Mouse (Mus musculus): ENCODE data around the gene Wnt1. TPM values are rescaled to one million over a fixed set of nuclear protein-coding genes. Genes with fewer than 3 reads are reported as not detected.

Gene Wnt1
- polyA plus RNA-seq, 1 experiment from 2014 or later = 2.0 TPM

DNA sequence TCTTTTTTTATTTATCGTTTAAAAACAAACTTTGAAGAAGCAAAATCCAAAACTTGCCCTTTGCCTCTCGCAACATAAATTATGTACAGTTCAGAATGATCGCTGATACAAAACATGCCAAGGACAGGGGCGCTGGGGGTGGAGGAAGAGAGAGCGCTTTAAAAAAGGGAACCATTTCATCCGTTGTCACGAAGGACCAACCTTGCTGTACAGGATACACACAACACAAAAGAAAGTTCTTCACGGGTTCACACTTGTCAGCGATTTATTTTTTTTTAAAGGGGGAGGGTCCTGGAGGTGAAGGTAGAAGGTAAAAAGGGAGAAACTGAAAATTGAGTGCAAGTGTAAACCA is 42.0 kb downstream of the Wnt1 start:
- H3K36me3 ChIP-seq = peaks cover 35% of the 10 kb centered on the region
- 13% methylated on average over 9 of the region's 9 CpGs for WGBS
- H3K27me3 ChIP-seq (replicated peaks) = no peaks in the 10 kb centered on the region
- peak overlapping the region; percentile 84 for H3K27ac ChIP-seq (replicated peaks)
- H3K9ac ChIP-seq (replicated peaks) = peak overlapping the region; percentile 51
- peak overlapping the region; percentile 63 for H3K4me3 ChIP-seq (replicated peaks)
- peaks cover 20% of the 10 kb centered on the region for H3K4me1 ChIP-seq
- H3K9me3 ChIP-seq (replicated peaks) = no peaks in the 10 kb centered on the region
- peak overlapping the region; percentile 70 for H3K4me2 ChIP-seq
- peak; percentile 40; the same call in 1 of the 2 replicates for ATAC-seq (ENCODE audit: low FRiP score)

GRCm38 (mm10) chr15:98832161-98833058 is 42.8 kb downstream of the Wnt1 start:
- no peak for ATAC-seq (ENCODE audit: low FRiP score)
- Histone ChIP-seq H3K27me3 (replicated peaks) (no peaks in the 10 kb centered on the region), H3K9ac (replicated peaks) (no peak overlapping the region), H3K4me3 (replicated peaks) (no peak overlapping the region), H3K36me3 (peaks cover 43% of the 10 kb centered on the region), H3K4me2 (peak overlapping the region; percentile 70), H3K27ac (replicated peaks) (0 out of 2 replicates have a peak overlapping the region, but pooled peaks have one; percentile 84), H3K9me3 (replicated peaks) (no peaks in the 10 kb centered on the region), H3K4me1 (peaks cover 20% of the 10 kb centered on the region)
- 64% methylated on average over 12 of the region's 12 CpGs for WGBS

DNA sequence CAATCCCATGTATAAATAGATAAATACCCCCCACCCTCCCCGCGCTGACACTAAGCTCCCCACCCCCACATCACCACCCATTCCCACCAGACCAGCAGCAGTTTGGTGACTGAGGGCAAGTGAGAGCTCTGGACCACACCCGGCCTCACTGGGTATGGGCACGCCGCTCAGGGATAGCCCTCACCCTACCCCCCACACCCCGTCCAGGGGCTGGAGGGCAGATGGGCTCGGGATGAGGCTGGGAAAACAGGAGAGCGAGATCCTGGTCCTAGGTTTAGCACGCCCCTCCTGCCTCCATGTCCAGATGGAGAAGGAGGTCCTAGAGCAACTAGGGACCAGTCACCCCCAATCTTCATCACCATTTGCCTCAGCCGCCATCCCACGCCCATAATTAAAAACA is 43.6 kb downstream of the Wnt1 start:
- ATAC-seq (ENCODE audit: low FRiP score) = no peak
- Histone ChIP-seq H3K4me3 (replicated peaks) (no peak overlapping the region), H3K27ac (replicated peaks) (no peak overlapping the region), H3K27me3 (replicated peaks) (no peaks in the 10 kb centered on the region), H3K9me3 (replicated peaks) (no peaks in the 10 kb centered on the region), H3K9ac (replicated peaks) (no peak overlapping the region), H3K4me1 (peaks cover 20% of the 10 kb centered on the region), H3K36me3 (peaks cover 51% of the 10 kb centered on the region), H3K4me2 (no peak overlapping the region)
- WGBS = 89% methylated on average over 11 of the region's 11 CpGs

- ATAC-seq (ENCODE audit: low FRiP score) = no peak
- Histone ChIP-seq H3K4me2 (no peak overlapping the region), H3K27me3 (replicated peaks) (no peaks in the 10 kb centered on the region), H3K9ac (replicated peaks) (no peak overlapping the region), H3K4me1 (peaks cover 19% of the 10 kb centered on the region), H3K36me3 (peaks cover 59% of the 10 kb centered on the region), H3K9me3 (replicated peaks) (no peaks in the 10 kb centered on the region), H3K27ac (replicated peaks) (no peak overlapping the region), H3K4me3 (replicated peaks) (no peak overlapping the region)
- WGBS = 84% methylated on average over 13 of the region's 13 CpGs
These were observed 44.4 kb downstream of the Wnt1 start for GRCm38 (mm10) chr15:98834059-98834458.

DNA sequence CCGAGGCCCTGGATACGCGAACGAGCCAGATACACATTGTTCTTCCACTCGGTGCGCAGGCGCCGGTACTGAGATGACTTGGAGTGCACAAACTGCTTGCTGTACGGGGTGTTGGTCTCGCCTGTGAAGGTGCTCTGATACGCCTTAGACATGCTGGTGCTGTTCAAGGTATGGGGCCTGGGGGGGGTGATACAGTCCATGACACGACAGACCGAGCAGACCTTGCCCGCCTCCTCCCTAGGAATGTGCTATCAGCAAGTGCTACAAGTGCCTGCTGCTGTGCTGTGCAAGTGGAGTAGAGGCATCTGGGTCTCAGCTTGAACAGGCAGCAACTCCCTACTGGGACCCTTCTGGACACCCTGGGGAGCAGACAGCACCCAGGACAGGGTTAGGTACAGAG is 45.6 kb downstream of the Wnt1 start:
- Histone ChIP-seq H3K9me3 (replicated peaks) (no peaks in the 10 kb centered on the region), H3K9ac (replicated peaks) (no peak overlapping the region), H3K4me1 (peaks cover 7% of the 10 kb centered on the region; the same call in 1 of the 2 replicates), H3K4me2 (no peak overlapping the region), H3K27ac (replicated peaks) (no peak overlapping the region), H3K4me3 (replicated peaks) (no peak overlapping the region), H3K27me3 (replicated peaks) (no peaks in the 10 kb centered on the region), H3K36me3 (peaks cover 71% of the 10 kb centered on the region)
- no peak for ATAC-seq (ENCODE audit: low FRiP score)
- 94% methylated on average over 14 of the region's 14 CpGs for WGBS

DNA sequence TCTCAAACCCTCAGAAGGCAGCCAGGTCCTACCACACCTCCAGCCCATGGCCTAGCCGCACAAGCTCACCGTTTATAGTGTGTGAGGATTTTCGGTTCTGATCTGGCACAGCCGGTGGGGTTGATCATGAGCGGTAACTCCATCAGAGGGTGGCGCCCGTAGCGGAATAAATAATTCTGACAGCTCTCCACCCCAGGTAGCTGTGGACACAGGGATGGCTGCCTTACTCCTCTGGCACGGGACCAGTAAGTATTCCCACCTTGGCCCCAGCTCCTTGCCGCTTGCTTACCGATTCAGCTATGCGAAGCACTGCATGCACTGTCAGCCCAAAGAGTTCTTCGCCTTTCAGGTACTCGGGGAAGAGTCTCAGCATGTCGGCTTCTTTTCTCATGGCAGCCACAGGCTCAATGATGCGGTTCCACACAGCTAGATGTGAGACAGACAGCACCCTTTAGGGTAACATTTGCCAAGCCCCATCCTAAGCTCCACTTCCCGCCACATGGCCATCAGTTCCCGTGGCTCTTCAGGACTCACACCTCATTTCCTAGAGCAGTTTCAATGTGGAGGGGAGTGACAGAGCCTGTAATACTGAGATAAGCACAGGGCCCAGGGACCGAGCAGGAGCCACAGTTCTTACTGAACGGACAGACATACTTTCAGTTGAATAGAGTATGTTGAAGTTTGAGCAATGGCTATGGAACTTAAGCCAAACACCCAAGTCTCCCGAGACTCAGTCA is 47.5 kb downstream of the Wnt1 start:
- Histone ChIP-seq H3K4me3 (replicated peaks) (no peak overlapping the region), H3K4me2 (no peak overlapping the region), H3K36me3 (peaks cover 90% of the 10 kb centered on the region), H3K9me3 (replicated peaks) (no peaks in the 10 kb centered on the region), H3K27me3 (replicated peaks) (no peaks in the 10 kb centered on the region), H3K4me1 (peaks cover under 1% of the 10 kb centered on the region; the same call in 1 of the 2 replicates), H3K27ac (replicated peaks) (no peak overlapping the region), H3K9ac (replicated peaks) (no peak overlapping the region)
- WGBS = 95% methylated on average over 21 of the region's 21 CpGs
- no peak for ATAC-seq (ENCODE audit: low FRiP score)

GRCm38 (mm10) chr15:98837743-98838103 is 48.1 kb downstream of the Wnt1 start:
- no peak for ATAC-seq (ENCODE audit: low FRiP score)
- Histone ChIP-seq H3K9ac (replicated peaks) (no peak overlapping the region), H3K4me1 (no peaks in the 10 kb centered on the region), H3K36me3 (peaks cover 96% of the 10 kb centered on the region), H3K4me3 (replicated peaks) (no peak overlapping the region), H3K27me3 (replicated peaks) (no peaks in the 10 kb centered on the region), H3K4me2 (no peak overlapping the region), H3K9me3 (replicated peaks) (no peaks in the 10 kb centered on the region), H3K27ac (replicated peaks) (no peak overlapping the region)
- WGBS = 78% methylated on average over 4 of the region's 4 CpGs

DNA sequence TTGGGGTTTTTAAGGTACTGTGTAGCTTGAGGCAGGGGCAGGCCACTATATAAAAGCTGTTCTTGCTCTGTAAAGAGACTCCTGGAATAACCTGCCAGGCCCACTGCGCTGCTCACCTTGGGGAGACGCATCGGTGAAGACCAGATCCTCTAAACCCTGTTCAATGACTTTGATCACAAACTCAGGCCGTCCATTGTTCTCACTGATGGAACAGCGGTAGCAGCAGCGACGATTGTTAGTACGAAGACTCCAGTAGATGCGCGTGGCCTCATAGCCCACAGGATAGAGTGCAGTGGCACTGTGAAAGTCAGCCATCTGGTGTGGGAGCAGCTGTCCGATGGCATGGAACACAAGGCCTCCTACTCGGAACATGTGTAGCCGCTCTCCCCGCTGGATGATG is 49.5 kb downstream of the Wnt1 start:
- 92% methylated on average over 14 of the region's 14 CpGs for WGBS

DNA sequence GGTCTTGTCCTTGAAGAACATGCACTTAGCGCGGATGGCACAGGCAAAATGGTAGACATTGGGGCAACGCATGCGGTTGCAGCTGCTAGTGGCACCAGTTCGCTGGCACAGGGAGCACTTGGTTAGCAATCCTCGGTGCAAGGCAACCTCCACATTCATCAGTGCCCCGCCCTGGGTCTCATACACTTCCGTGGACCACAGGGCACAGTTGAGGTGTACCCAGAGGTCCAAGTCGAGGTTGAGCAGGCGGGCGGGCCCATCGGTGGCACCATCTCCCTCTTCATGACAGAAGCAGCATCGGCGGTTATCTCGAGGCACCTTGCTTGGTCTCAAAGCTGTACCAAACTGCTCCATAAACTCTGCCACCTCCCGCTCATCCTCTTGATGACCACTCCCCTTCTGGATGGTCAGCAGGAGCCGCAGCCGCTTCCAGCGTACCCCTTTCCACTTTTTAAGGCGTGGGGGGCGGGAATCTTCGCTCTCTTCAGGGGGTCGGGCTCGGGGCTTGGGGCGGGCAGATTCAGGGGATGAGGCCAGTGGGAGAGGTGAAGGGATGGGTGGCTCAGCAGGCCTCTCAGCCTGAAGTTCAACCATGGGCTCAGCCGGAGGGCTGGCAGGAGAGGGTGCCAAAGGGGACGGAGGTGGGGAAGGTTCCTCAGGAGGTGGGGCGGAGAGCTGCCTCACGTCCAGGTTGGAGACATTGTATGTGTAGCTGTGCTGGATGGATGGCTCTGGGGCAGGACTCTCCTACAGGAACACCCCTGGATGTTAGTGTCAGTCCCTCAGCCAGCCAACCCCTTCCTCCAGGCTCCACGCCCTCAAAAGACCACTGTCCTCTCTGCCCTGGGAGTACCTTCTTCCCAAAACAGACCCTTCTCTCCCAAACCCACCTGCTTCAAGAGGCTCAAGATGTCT is 50.3 kb downstream of the Wnt1 start:
- Histone ChIP-seq H3K4me3 (replicated peaks) (no peak overlapping the region), H3K4me2 (no peak overlapping the region), H3K27ac (replicated peaks) (no peak overlapping the region), H3K4me1 (no peaks in the 10 kb centered on the region), H3K9me3 (replicated peaks) (no peaks in the 10 kb centered on the region), H3K27me3 (replicated peaks) (no peaks in the 10 kb centered on the region), H3K36me3 (peaks cover 100% of the 10 kb centered on the region), H3K9ac (replicated peaks) (no peak overlapping the region)
- 95% methylated on average over 30 of the region's 30 CpGs for WGBS
- no peak for ATAC-seq (ENCODE audit: low FRiP score)

More for the DNA sequence above, 49.5 kb downstream of the Wnt1 start:
- no peaks in the 10 kb centered on the region for H3K9me3 ChIP-seq (replicated peaks)
- peaks cover 100% of the 10 kb centered on the region for H3K36me3 ChIP-seq
- H3K4me2 ChIP-seq = no peak overlapping the region
- no peak for ATAC-seq (ENCODE audit: low FRiP score)
- H3K4me3 ChIP-seq (replicated peaks) = no peak overlapping the region
- no peaks in the 10 kb centered on the region for H3K27me3 ChIP-seq (replicated peaks)
- no peaks in the 10 kb centered on the region for H3K4me1 ChIP-seq
- no peak overlapping the region for H3K9ac ChIP-seq (replicated peaks)
- no peak overlapping the region for H3K27ac ChIP-seq (replicated peaks)
